Mouse (Mus musculus) forebrain, embryonic 14.5 days (tissue): ENCODE data around the gene Arf3. TPM values are rescaled to one million over a fixed set of nuclear protein-coding genes. Genes with fewer than 3 reads are reported as not detected.

Experiments used
- ATAC-seq: fragments of 200-750 bp; cut with Nextera tagmentation; 2 replicates; pipeline ENCODE4 v1.8.0; 2017; ENCODE audit warnings: mild to moderate bottlenecking, moderate library complexity
- DNase-seq: peaks from one replicate; pipeline ENCODE4 v3.0.0-alpha.2; 2015; ENCODE audit warnings: low spot score
- H3K27ac ChIP-seq: fragments of 300-500 bp; sonication (generic); 2 replicates; pipeline ENCODE4 v1.5.1; 2014; ENCODE audit warnings: low read depth, mild to moderate bottlenecking, control low read depth, low read length, moderate library complexity
- H3K27me3 ChIP-seq: fragments of 300-500 bp; sonication (generic); replicated peaks from 2 replicates; pipeline ENCODE4 v1.6.1; 2014; ENCODE audit warnings: low read length, control low read depth, mixed read lengths; ENCODE audit not compliant: control insufficient read depth, insufficient read depth
- H3K36me3 ChIP-seq: fragments of 300-500 bp; sonication (generic); 2 replicates; pipeline ENCODE4 v1.6.1; 2014; ENCODE audit warnings: low read length, control low read depth; ENCODE audit not compliant: control insufficient read depth, insufficient read depth
- H3K4me1 ChIP-seq: fragments of 300-500 bp; sonication (generic); 2 replicates; pipeline ENCODE4 v1.6.1; 2014; ENCODE audit warnings: antibody characterized with exemption, low read length, control low read depth; ENCODE audit not compliant: control insufficient read depth, insufficient read depth
- H3K4me2 ChIP-seq: fragments of 300-500 bp; sonication (generic); 2 replicates; pipeline ENCODE4 v1.6.1; 2014; ENCODE audit warnings: mild to moderate bottlenecking, control low read depth, low read length
- H3K4me3 ChIP-seq: fragments of 300-500 bp; sonication (generic); 2 replicates; pipeline ENCODE4 v1.5.1; 2014; ENCODE audit warnings: low read depth, low read length, control low read depth
- H3K9ac ChIP-seq: fragments of 300-500 bp; sonication (generic); 2 replicates; pipeline ENCODE4 v1.6.1; 2014; ENCODE audit warnings: mild to moderate bottlenecking, low read length, control low read depth, moderate library complexity
- H3K9me3 ChIP-seq: fragments of 300-500 bp; sonication (generic); replicated peaks from 2 replicates; pipeline ENCODE4 v1.6.1; 2016; ENCODE audit warnings: low read length, control low read depth, mixed read lengths; ENCODE audit not compliant: control insufficient read depth
- WGBS: fragments of 180-500 bp; shearing (Covaris S2); extraction: QIAGEN DNeasy Blood & Tissue Kit; methylation state at CpG from one replicate; pipeline ENCODE4 v1.1.7; 2014; 5-methylcytosine and 5-hydroxymethylcytosine counted together
- polyA plus RNA-seq: library from polyadenylated mRNA; unstranded; fragments of >200 nt; fragmentation: Nextera tagmentation; extraction: Ambion mirVana; gene quantifications from 2 replicates; pipeline ENCODE4 v1.2.1, GENCODE M21; 2014

The Arf3 gene
- polyA plus RNA-seq, 1 experiment from 2014 or later = 31.7 TPM

DNA sequence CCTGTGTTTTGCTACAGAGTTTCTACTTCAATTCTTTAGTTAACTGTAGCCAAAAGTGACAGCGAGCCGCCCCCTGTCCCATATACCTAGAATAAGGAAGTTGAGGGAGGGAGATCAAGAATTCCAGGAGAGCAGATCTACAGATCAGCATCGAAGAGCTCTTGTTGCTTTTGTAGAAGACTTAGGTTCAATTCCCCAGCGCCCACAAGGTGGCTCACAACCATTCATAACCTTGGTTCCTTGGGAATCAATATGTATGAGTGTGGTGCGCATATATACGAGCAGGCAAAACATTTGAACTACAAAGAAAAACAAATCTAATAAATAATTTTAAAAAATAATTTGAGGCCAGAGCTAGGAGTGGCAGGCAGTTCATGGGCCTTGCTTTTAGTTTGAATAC is 18.2 kb upstream of the Arf3 start:
- Histone ChIP-seq H3K4me1 (no peaks in the 10 kb centered on the region), H3K27me3 (peaks cover 69% of the 10 kb centered on the region), H3K27ac (no peak overlapping the region), H3K4me2 (no peak overlapping the region), H3K9me3 (no peaks in the 10 kb centered on the region), H3K4me3 (no peak overlapping the region), H3K9ac (no peak overlapping the region), H3K36me3 (no peaks in the 10 kb centered on the region)
- no peak for ATAC-seq
- DNase-seq = no peak
- WGBS = 24% methylated on average over 6 of the region's 6 CpGs

DNA sequence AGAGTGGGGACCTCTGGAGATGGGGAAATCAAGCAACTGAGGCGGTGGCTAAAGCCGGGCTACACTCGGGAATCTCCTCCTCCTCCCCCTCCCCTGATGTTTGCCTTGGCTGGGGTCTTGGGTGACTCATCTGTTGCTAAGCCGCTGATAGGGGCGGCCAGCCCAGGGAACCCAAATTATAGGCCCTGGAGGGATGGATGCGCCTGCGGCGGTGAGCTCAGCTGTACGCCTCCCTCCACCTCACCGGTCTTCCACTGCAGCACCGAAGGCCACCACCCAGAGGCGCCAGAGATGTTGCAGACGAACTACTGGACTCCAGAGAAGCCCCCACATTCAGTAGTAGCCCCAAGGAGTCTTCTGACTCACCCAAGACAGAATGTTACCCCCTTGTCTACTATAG is 17.6 kb upstream of the Arf3 start:
- Histone ChIP-seq H3K4me3 (no peak overlapping the region), H3K4me1 (no peaks in the 10 kb centered on the region), H3K27me3 (peaks cover 71% of the 10 kb centered on the region), H3K4me2 (no peak overlapping the region), H3K27ac (no peak overlapping the region), H3K9ac (no peak overlapping the region), H3K9me3 (no peaks in the 10 kb centered on the region), H3K36me3 (no peaks in the 10 kb centered on the region)
- 2% methylated on average over 13 of the region's 13 CpGs for WGBS
- ATAC-seq = no peak
- DNase-seq = no peak

DNA sequence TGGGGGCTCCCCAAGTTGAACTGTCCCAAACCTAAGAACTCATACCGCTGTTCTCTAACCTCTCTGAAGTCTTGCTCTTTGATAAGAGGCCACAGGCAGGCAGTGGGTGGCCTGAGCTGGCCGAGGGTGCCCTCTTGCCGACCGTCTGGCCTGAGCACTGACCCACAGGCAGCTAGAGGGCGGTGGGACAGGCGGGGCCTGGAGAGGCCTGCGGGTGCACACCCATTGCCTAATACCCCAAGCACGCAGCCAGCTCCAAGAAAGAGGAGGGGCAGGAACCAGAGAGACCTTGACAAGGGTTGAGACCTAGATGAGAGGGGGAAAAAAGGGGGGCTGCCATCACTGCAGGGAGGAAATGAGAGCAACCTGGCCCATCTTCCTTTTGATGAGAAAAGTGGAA is 17.1 kb upstream of the Arf3 start:
- Histone ChIP-seq H3K4me1 (no peaks in the 10 kb centered on the region), H3K36me3 (no peaks in the 10 kb centered on the region), H3K9me3 (no peaks in the 10 kb centered on the region), H3K4me3 (no peak overlapping the region), H3K27me3 (peaks cover 75% of the 10 kb centered on the region), H3K9ac (no peak overlapping the region), H3K27ac (no peak overlapping the region), H3K4me2 (no peak overlapping the region)
- 4% methylated on average over 8 of the region's 8 CpGs for WGBS
- DNase-seq (no peak), ATAC-seq (no peak)

DNA sequence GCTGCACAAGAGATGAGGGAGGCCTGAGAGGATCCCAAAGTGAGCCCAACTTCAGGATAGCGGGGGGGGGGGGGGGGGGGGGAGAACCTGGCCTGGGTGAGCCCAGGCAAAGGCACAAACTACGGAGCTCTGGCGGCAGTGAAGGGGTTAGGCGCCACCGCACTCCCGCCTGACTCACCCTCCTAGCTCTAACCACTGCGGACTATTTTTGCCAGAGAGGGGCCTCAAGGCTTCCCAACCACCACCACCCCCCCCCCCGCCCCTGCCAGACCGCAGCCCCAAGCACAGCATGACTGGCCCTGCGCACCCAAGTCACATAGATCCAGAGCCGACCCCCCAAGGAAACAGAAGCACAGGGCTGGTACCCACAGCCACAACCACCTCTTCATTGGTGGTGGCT is 15.8 kb upstream of the Arf3 start:
- no peaks in the 10 kb centered on the region for H3K9me3 ChIP-seq
- no peak overlapping the region for H3K4me3 ChIP-seq
- H3K4me1 ChIP-seq = no peaks in the 10 kb centered on the region
- no peak overlapping the region for H3K4me2 ChIP-seq
- ATAC-seq (no peak), DNase-seq (no peak)
- under 1% methylated on average over 10 of the region's 11 CpGs for WGBS
- no peak overlapping the region for H3K9ac ChIP-seq
- H3K27me3 ChIP-seq = peaks cover 88% of the 10 kb centered on the region
- H3K27ac ChIP-seq = no peak overlapping the region
- no peaks in the 10 kb centered on the region for H3K36me3 ChIP-seq

DNA sequence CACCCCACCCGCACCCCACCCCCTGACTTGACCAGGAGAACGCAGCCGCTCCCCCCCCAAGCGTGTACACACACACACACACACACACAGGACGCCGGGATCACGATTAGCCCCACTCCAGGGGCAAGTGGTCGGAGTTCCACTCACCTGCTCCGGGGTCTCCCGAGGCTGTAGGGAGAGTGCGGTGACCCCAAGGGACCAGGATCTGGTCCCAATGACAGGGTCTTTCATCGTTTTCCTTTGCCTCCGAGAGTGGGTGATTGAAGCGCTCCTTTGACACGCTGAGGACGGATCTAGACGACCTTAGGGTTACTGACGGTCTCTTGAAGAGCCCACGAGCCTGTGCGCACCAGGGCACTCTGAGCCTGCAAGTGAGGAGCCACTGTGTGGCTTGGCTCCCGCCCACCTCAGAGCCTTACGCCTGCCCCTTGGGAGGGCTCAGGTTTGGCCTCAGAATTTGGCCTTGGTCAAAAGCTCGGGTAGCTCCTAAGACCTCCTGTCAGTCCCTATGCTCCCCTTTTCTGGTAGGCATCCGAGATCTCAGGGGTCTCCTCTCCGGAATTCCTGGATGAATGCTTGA is 15.3 kb upstream of the Arf3 start:
- H3K36me3 ChIP-seq = no peaks in the 10 kb centered on the region
- WGBS = under 1% methylated on average over 24 of the region's 25 CpGs
- H3K4me3 ChIP-seq = peak overlapping the region; percentile 11
- H3K9me3 ChIP-seq = no peaks in the 10 kb centered on the region
- DNase-seq (no peak), ATAC-seq (no peak)
- H3K27me3 ChIP-seq = peaks cover 93% of the 10 kb centered on the region
- no peak overlapping the region for H3K9ac ChIP-seq
- peak overlapping the region; percentile 32; the same call in 1 of the 2 replicates for H3K4me2 ChIP-seq
- H3K4me1 ChIP-seq = no peaks in the 10 kb centered on the region
- no peak overlapping the region for H3K27ac ChIP-seq

DNA sequence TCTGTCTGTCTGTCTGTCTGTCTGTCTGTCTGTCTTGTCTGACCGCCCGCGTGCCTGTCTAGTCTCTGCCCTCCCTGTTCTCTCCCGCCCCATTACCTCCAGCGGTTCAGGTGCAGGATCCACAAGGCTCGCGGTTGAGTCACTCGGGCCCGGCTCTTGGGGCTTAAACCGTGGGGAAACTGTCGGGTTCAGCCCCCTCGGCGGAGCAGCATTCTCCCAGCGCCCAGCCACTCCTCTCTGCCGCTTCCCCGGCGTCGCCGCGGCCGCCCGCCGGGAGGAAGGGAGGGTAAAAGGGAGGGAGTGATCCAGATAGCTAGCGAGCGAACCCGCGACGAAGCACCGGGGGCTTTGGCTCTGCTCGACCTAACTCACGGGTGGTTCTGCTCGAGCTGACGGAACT is 14.7 kb upstream of the Arf3 start, which contains the start of gene Wnt10b:
Wnt10b (minus strand) TSS at position 389 of the 400 bp plus-strand sequence.
- ATAC-seq = no peak
- Histone ChIP-seq H3K27me3 (peaks cover 94% of the 10 kb centered on the region), H3K27ac (no peak within 1 kb of the TSS), H3K36me3 (no peaks in the 10 kb centered on the region), H3K4me2 (peak within 1 kb of the TSS; percentile 32; the same call in 1 of the 2 replicates), H3K9me3 (no peaks in the 10 kb centered on the region), H3K4me1 (no peaks in the 10 kb centered on the region), H3K4me3 (peak within 1 kb of the TSS; percentile 11), H3K9ac (no peak within 1 kb of the TSS)
- no peak for DNase-seq
- WGBS = under 1% methylated on average over 33 of the region's 33 CpGs

DNA sequence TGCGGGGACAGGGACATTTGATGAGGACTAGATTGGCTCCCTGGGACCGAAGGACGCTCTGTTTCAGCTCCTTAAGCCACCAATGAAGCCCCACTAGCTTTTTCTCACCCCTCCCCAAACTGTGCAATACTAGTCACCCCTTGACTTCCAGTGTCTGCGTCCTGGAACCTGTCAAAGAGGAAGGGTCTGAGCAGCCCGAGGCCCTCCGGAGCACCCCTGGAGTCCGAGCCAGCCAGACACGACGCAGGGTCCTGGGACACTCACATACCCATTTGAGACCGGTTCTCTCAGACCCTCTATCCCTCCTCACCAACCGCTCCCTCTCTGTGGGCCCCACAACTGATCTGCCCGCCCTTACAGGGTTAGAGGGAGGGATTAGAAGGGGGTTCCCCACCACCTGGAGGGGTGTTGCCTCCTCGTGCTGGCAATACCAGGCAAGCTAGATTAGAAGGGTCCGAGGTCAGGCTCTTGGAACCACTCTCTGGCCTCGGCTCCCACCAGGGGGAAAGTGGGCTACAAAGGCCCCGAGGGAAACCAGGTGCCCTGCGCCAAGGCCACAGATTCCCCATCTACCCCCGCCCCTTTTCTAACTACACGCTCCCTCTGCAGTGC is 14.1 kb upstream of the Arf3 start:
- DNase-seq (no peak), ATAC-seq (no peak)
- Histone ChIP-seq H3K9me3 (no peaks in the 10 kb centered on the region), H3K4me3 (0 out of 2 replicates have a peak overlapping the region, but pooled peaks have one; percentile 20), H3K27me3 (peaks cover 100% of the 10 kb centered on the region), H3K27ac (no peak overlapping the region), H3K4me2 (no peak overlapping the region), H3K9ac (no peak overlapping the region), H3K4me1 (no peaks in the 10 kb centered on the region), H3K36me3 (no peaks in the 10 kb centered on the region)
- under 1% methylated on average over 19 of the region's 19 CpGs for WGBS

DNA sequence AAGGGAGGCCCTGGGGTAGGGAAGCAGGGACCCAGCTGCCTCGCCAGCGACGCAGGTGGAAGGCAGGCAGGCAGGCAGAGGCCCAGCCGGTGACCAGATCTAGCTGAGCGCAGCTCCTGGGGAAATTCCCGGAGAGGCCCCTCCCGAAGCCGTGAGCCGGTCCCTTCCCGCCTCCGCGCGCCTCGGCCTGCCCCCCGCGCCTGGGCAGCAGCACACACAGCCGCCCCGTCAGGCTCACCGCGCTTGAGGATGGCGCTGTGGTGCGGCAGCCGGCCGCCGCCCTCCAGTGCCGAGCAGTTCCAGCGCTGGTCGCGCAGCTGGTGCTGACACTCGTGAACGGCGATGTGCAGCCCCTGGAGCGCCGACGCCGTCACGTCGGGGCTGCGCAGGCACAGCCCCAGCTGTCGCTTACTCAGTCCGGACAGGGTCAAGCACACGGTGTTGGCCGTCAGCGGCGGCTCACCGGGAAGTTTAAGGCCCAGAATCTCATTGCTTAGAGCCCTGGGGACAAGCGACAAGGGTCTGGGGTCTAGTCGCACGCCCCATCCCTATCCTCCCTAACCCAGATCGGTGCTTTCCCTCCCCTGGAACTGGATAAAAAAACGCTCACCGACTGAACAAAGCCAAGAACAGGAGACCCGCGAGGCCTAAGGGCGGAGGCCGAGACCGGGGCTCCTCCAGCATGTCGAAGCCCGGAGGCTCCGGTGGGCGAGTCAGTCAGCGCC is 13.4 kb upstream of the Arf3 start:
- peak overlapping the region; percentile 20 for H3K4me3 ChIP-seq
- peak; percentile 62; the same call in 1 of the 2 replicates for ATAC-seq
- H3K36me3 ChIP-seq = no peaks in the 10 kb centered on the region
- H3K9me3 ChIP-seq = no peaks in the 10 kb centered on the region
- peak overlapping the region; percentile 39 for H3K4me2 ChIP-seq
- H3K27me3 ChIP-seq = peaks cover 100% of the 10 kb centered on the region
- H3K4me1 ChIP-seq = no peaks in the 10 kb centered on the region
- DNase-seq = peak; percentile 44
- no peak overlapping the region for H3K27ac ChIP-seq
- 1% methylated on average over 51 of the region's 62 CpGs for WGBS
- H3K9ac ChIP-seq = peak overlapping the region; percentile 32; the same call in 1 of the 2 replicates

DNA sequence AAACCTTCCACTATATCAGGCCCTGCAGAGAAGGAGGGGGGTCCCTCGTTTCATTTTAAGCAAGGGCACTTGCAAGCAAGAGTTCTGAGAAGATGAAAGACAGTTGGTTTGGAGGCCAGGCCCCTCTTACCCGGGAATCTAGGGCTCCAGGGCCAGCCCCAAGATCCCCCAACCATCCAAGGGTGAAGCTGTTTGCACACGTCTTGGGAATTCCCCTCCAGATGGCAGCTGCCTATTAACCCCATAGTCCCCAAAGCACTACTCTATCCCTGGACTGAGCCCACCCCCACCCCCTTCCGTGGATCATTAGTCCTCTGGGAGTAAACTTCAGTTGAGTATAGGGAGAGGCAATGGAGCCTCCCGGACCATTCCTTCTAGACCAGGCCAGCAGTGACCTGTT is 12.5 kb upstream of the Arf3 start:
- Histone ChIP-seq H3K4me3 (no peak overlapping the region), H3K4me2 (no peak overlapping the region), H3K36me3 (no peaks in the 10 kb centered on the region), H3K27me3 (peaks cover 100% of the 10 kb centered on the region), H3K4me1 (no peaks in the 10 kb centered on the region), H3K9me3 (no peaks in the 10 kb centered on the region), H3K27ac (no peak overlapping the region), H3K9ac (no peak overlapping the region)
- WGBS = 2% methylated on average over 5 of the region's 5 CpGs
- no peak for ATAC-seq
- no peak for DNase-seq
